ENCODE assay signal across 12 mouse cellular contexts in the genomic region with DNA sequence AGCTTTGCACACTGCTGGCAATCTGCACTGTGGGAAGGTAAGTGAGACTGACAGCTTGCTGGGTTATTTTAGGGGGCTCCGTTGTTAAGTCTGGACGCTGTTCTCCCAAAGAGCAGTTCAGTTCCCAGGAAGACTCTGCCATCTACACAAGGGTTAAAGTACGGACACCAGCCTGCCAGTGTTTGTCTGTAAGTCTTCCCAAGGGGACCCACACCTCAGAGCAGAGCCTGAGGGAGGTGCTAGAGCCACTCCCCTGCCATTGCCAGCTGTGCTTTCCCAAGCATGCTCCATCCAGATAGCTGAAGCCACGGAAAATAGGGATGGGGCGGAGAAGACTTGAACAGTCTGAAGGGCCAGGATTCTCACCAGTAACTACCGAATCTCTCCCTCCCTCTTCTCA. TPM values are rescaled to one million over a fixed set of nuclear protein-coding genes. Genes with fewer than 3 reads are reported as not detected.
DNase-seq lines count a peak whose midpoint lies in the region; ATAC-seq and TF ChIP-seq lines count a peak whose summit lies in the region.
"Had no signal": no experiment of that assay in that cellular context is flagged by ENCODE, and none has a peak within 500 bp of the region (broad histone marks: within the 10 kb centered on the region; RNA-seq: fewer than 3 reads in every experiment).

No protein-coding gene starts in this region.

- H3K4me2 ChIP-seq in heart, embryonic 15.5 days: no peak overlapping the region
- peak overlapping the region; percentile 93 for H3K4me2 ChIP-seq in midbrain, embryonic 15.5 days
- H3K4me2 ChIP-seq in kidney, embryonic 14.5 days (replicated peaks; ENCODE audit: low read depth, low read length): no peak overlapping the region

- H3K4me3 ChIP-seq in cerebellum, adult 2 months (replicated peaks; ENCODE audit: insufficient read depth, low read depth, low read length): peak overlapping the region; percentile 96
- H3K4me3 ChIP-seq in heart, embryonic 15.5 days: no peak overlapping the region
- no peak overlapping the region for H3K4me3 ChIP-seq in embryonic facial prominence, embryonic 10.5 days
- H3K4me3 ChIP-seq in midbrain, embryonic 15.5 days: 0 out of 2 replicates have a peak overlapping the region, but pooled peaks have one; percentile 6
- H3K4me3 ChIP-seq in kidney, embryonic 14.5 days (ENCODE audit: low read length): no peak overlapping the region

- DNase-seq in cerebellum, adult 2 months: no peak
- DNase-seq in cerebellum, adult 9-10 months: no peak
- DNase-seq in heart, postnatal 36 days: no peak
- peak; percentile 12 for DNase-seq in embryonic facial prominence, embryonic 10.5 days (ENCODE audit: low spot score)
- no peak for DNase-seq in spleen, postnatal 10 days (ENCODE audit: low spot score in 2 of 2)
- DNase-seq: adrenal gland, postnatal 10 days; embryo, embryonic 11 days; kidney, postnatal 10 days had no signal

- H3K27ac ChIP-seq in cerebellum, adult 2 months (ENCODE audit: insufficient read depth, low read length): peak overlapping the region; percentile 95
- H3K27ac ChIP-seq in heart, embryonic 15.5 days: peak overlapping the region; percentile 20; the same call in 1 of the 2 replicates
- no peak overlapping the region for H3K27ac ChIP-seq in embryonic facial prominence, embryonic 10.5 days (replicated peaks)
- no peak overlapping the region for H3K27ac ChIP-seq in midbrain, embryonic 15.5 days
- H3K27ac ChIP-seq in kidney, embryonic 14.5 days (ENCODE audit: low read depth, low read length): no peak overlapping the region
- H3K27ac ChIP-seq: macrophage had no signal

- no peak for ATAC-seq in heart, embryonic 15.5 days (replicated peaks; ENCODE audit: insufficient number of reproducible peaks, insufficient read depth, low FRiP score, low read depth)
- no peak for ATAC-seq in midbrain, embryonic 15.5 days (replicated peaks)
- ATAC-seq in kidney, embryonic 14.5 days (ENCODE audit: low FRiP score, low TSS enrichment): no peak

- TF ChIP-seq POLR2A in cerebellum, adult 2 months (IDR thresholded peaks at IDR 0.05; ENCODE audit: borderline replicate concordance, insufficient read depth, low read length): no peak

- intact Hi-C loops in heart, postnatal 36 days (cut with DNase I): no loop called here

- H3K4me1 ChIP-seq in cerebellum, adult 2 months (ENCODE audit: control insufficient read depth, insufficient read depth, low read length): peaks cover 22% of the 10 kb centered on the region; the same call in 1 of the 2 replicates
- H3K4me1 ChIP-seq in heart, embryonic 15.5 days (replicated peaks): peaks cover 45% of the 10 kb centered on the region
- H3K4me1 ChIP-seq in embryonic facial prominence, embryonic 10.5 days: peaks cover 22% of the 10 kb centered on the region
- H3K4me1 ChIP-seq in midbrain, embryonic 15.5 days: peaks cover 54% of the 10 kb centered on the region
- H3K4me1 ChIP-seq in kidney, embryonic 14.5 days (ENCODE audit: control insufficient read depth, insufficient read depth, low read length): peaks cover 10% of the 10 kb centered on the region; the same call in 1 of the 2 replicates

- H3K36me3 ChIP-seq in heart, embryonic 15.5 days: no peaks in the 10 kb centered on the region
- no peaks in the 10 kb centered on the region for H3K36me3 ChIP-seq in embryonic facial prominence, embryonic 10.5 days (replicated peaks)
- H3K36me3 ChIP-seq in midbrain, embryonic 15.5 days (replicated peaks): no peaks in the 10 kb centered on the region
- H3K36me3 ChIP-seq in kidney, embryonic 14.5 days (ENCODE audit: control insufficient read depth, insufficient read depth, low read length): no peaks in the 10 kb centered on the region

- TF ChIP-seq CTCF in cerebellum, adult 2 months (IDR thresholded peaks at IDR 0.05; ENCODE audit: borderline replicate concordance, insufficient read depth, low read depth, low read length): no peak

- H3K9ac ChIP-seq in heart, embryonic 15.5 days: no peak overlapping the region
- H3K9ac ChIP-seq in midbrain, embryonic 15.5 days: no peak overlapping the region
- no peak overlapping the region for H3K9ac ChIP-seq in kidney, embryonic 14.5 days (ENCODE audit: low read depth, low read length)

- no peaks in the 10 kb centered on the region for H3K9me3 ChIP-seq in heart, embryonic 15.5 days (replicated peaks)
- H3K9me3 ChIP-seq in embryonic facial prominence, embryonic 10.5 days: no peaks in the 10 kb centered on the region
- no peaks in the 10 kb centered on the region for H3K9me3 ChIP-seq in midbrain, embryonic 15.5 days
- H3K9me3 ChIP-seq in kidney, embryonic 14.5 days (ENCODE audit: control insufficient read depth, low read length): no peaks in the 10 kb centered on the region

- 9% methylated on average over 6 of the region's 6 CpGs for WGBS in cerebellum, adult 2 months
- 27% methylated on average over 6 of the region's 6 CpGs for WGBS in heart, embryonic 15.5 days
- 54% methylated on average over 6 of the region's 6 CpGs for WGBS in embryonic facial prominence, embryonic 10.5 days
- WGBS in midbrain, embryonic 15.5 days: 56% methylated on average over 6 of the region's 6 CpGs
- WGBS in kidney, embryonic 14.5 days: 38% methylated on average over 6 of the region's 6 CpGs

- no peaks in the 10 kb centered on the region for H3K27me3 ChIP-seq in cerebellum, adult 2 months (ENCODE audit: control insufficient read depth, insufficient read depth, low read length)
- H3K27me3 ChIP-seq in heart, embryonic 15.5 days: peaks cover 29% of the 10 kb centered on the region
- peaks cover 38% of the 10 kb centered on the region for H3K27me3 ChIP-seq in embryonic facial prominence, embryonic 10.5 days (replicated peaks; ENCODE audit: low read depth, poor library complexity, severe bottlenecking)
- no peaks in the 10 kb centered on the region for H3K27me3 ChIP-seq in midbrain, embryonic 15.5 days (replicated peaks)
- peaks cover 20% of the 10 kb centered on the region for H3K27me3 ChIP-seq in kidney, embryonic 14.5 days (ENCODE audit: control insufficient read depth, insufficient read depth, low read length)

RNA-seq across cellular contexts. Expression of a gene that starts 8.6 kb away (rescaled TPM):
- polyA plus RNA-seq in cerebellum, adult 2 months (2012; rRNA removed): 142 and 155 TPM in 2 replicates
- polyA plus RNA-seq in heart, embryonic 15.5 days (2015; fragmentation: Nextera tagmentation; extraction: Ambion mirVana): 1.9 and 2.3 TPM in 2 replicates
- total RNA-seq in heart, postnatal 36 days (2021): under 1 TPM; 0.68 to 0.80 TPM
- polyA plus RNA-seq in embryonic facial prominence, embryonic 10.5 days (2016; fragmentation: Nextera tagmentation; extraction: Ambion mirVana): 1.1 and 1.3 TPM in 2 replicates
- polyA plus RNA-seq in midbrain, embryonic 15.5 days (2015; fragmentation: Nextera tagmentation; extraction: Ambion mirVana): 15.3 and 15.8 TPM in 2 replicates
- 0.61 and 1.1 TPM in 2 replicates for polyA plus RNA-seq in kidney, embryonic 14.5 days (2014; fragmentation: Nextera tagmentation; extraction: Ambion mirVana)

Comparison
In these comparisons a context has a peak if more than half of its experiments do, and no peak if none do; other contexts are left out.
1. H3K27ac ChIP-seq: peak in cerebellum, adult 2 months (single experiment) and heart, embryonic 15.5 days (single experiment); none in embryonic facial prominence, embryonic 10.5 days (single experiment), midbrain, embryonic 15.5 days (single experiment) and kidney, embryonic 14.5 days (single experiment).
2. H3K4me3 ChIP-seq: peak in cerebellum, adult 2 months (single experiment) and midbrain, embryonic 15.5 days (single experiment); none in heart, embryonic 15.5 days (single experiment), embryonic facial prominence, embryonic 10.5 days (single experiment) and kidney, embryonic 14.5 days (single experiment).